Mouse (Mus musculus) ES-Bruce4 (cell line): ENCODE results near the gene Abca8b.

Experiments used
- CTCF ChIP-seq: IDR thresholded peaks from one replicate; pipeline ENCODE4 v1.8.1; 2011; ENCODE audit warnings: low read depth, low read length
- EP300 ChIP-seq: IDR thresholded peaks from 2 replicates; pipeline ENCODE4 v1.6.1; 2011; ENCODE audit warnings: low read depth, low read length; ENCODE audit not compliant: insufficient read depth
- POLR2A ChIP-seq: IDR thresholded peaks from one replicate; pipeline ENCODE4 v1.8.1; 2011; ENCODE audit warnings: low read length; ENCODE audit not compliant: insufficient read depth

GRCm38 (mm10) chr11:109995624-109996023 lies at the start of gene Abca8b:
- TF ChIP-seq CTCF = no peak
- no peak for TF ChIP-seq POLR2A
- 0 out of 2 replicates have a peak, but pooled peaks have one; percentile 35 for TF ChIP-seq EP300
